Mouse (Mus musculus) bone marrow macrophage, adult 2 months (primary cell): ENCODE results near the gene Gm14743. TPM values are rescaled to one million over a fixed set of nuclear protein-coding genes. Genes with fewer than 3 reads are reported as not detected.
"Not testable (repeated sequence)": the region's sequence is repeated elsewhere in the genome, so short reads cannot be mapped to it uniquely, and the experiment has no call there.

Experiments
- H3K27ac ChIP-seq: 2 replicates; pipeline ENCODE4 v1.5.1; 2012; ENCODE audit warnings: low read depth, low read length; ENCODE audit not compliant: insufficient read depth
- H3K4me1 ChIP-seq: 2 replicates; pipeline ENCODE4 v1.6.1; 2012; ENCODE audit warnings: low read length; ENCODE audit not compliant: control insufficient read depth, insufficient read depth
- H3K4me3 ChIP-seq: 2 replicates; pipeline ENCODE4 v1.5.1; 2012; ENCODE audit warnings: mild to moderate bottlenecking, low read length, moderate library complexity; ENCODE audit not compliant: insufficient read depth
- CTCF ChIP-seq: IDR thresholded peaks from 2 replicates; pipeline ENCODE4 v1.5.1; 2012; ENCODE audit warnings: low read depth, mild to moderate bottlenecking, low read length, moderate library complexity
- POLR2A ChIP-seq: IDR thresholded peaks from 2 replicates; pipeline ENCODE4 v1.6.1; 2012; ENCODE audit warnings: mild to moderate bottlenecking, low read depth, low read length, borderline replicate concordance
- polyA plus RNA-seq: library from polyadenylated mRNA; stranded (reverse); fragments of >200 nt; gene quantifications from 2 replicates; pipeline ENCODE4 v1.2.4, GENCODE M21; 2012; ENCODE audit not compliant: missing spikeins, insufficient read depth, insufficient read length

Gene Gm14743
- polyA plus RNA-seq, result not detected in 2 replicates

DNA sequence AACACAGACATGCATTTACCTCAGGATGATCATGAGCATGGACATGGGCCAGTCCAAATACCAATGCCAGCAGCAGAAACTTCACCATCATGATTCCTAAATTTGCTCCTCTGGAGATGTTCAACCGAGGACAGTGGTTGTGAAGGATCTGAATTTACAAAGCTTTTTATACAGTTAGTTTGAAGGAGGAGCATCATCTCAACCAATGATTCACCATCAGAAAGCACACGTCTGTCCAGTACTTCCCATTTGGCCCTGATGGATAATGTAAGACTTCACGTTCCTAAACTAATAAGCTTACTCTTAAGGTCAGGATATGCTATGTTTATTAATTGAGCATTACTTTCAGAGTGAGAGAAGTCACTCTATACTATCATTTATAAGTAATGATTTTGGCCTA is at the start of gene Gm14743:
Gene Gm14743, minus strand, starts transcription at position 101 of the 400 bp plus-strand sequence.
- H3K4me1 ChIP-seq, H3K27ac ChIP-seq, H3K4me3 ChIP-seq: not testable (repeated sequence)

DNA sequence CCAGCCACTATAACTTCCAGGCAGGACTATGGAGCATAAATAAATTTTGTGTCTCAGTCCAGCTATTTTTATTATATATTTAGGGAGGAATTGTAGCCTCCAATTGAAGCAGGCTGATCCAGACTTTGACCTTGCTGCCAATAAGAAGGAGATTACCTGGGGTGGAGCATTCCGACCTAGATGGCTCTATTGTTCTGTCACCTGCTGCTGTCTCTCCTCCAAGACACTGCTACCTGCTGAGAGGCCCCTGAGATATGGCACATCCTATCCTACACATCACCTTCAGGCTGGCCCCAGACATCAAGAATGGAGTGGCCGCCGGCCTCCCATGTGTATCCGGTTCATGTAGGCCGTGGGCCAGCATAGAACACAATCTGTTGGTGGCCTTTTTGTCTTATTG is 42.9 kb downstream of the Gm14743 start:
- Histone ChIP-seq H3K4me3 (no peak overlapping the region), H3K27ac (no peak overlapping the region), H3K4me1 (no peaks in the 10 kb centered on the region)
- TF ChIP-seq CTCF, result no peak
- TF ChIP-seq POLR2A, result no peak

DNA sequence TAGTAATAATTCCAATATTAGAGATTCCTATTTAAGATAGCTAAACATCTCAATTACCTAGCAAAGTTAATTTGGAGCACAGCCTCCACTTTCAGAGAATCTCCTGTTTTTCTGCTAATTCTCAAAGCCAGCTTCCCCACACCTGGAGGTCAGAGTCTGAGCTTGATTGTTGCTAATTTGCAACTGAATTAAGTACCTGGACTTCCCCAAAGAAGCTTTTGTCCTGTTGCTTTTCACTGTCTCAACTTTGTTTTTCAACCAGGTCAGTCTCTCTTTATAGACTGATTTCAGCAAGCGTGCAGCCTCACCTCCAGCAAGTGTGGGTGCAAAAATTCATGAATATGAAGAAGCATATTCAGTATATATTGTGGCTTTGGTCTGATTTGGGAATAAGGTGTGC is 43.5 kb downstream of the Gm14743 start:
- not testable (repeated sequence) for H3K4me1 ChIP-seq, H3K27ac ChIP-seq, H3K4me3 ChIP-seq

Other genes with a start within 250 kb of the Gm14743 start
- not detected in 2 replicates for gene Obp1a, start 154.5 kb downstream of the Gm14743 start, polyA plus RNA-seq
- not detected in 2 replicates for gene Gm5938, start 120.5 kb downstream of the Gm14743 start, polyA plus RNA-seq
- not detected in 2 replicates for gene Obp1b, start 59.1 kb downstream of the Gm14743 start, polyA plus RNA-seq
- not detected in 2 replicates for gene 4930480E11Rik, start 123.7 kb upstream of the Gm14743 start, polyA plus RNA-seq